Mouse (Mus musculus): Measurements from ENCODE around the gene Bpifa2.

GRCm38 (mm10) chr2:154001056-154001455 is 7.0 kb upstream of the Bpifa2 start:
- TF ChIP-seq POLR2A (IDR thresholded peaks at IDR 0.05; ENCODE audit: borderline replicate concordance, insufficient read depth, low read length): no peak
- TF ChIP-seq CTCF (IDR thresholded peaks at IDR 0.05; ENCODE audit: borderline replicate concordance, insufficient read depth, low read depth, low read length): no peak
